Mouse (Mus musculus): ENCODE measurements around the gene Taf3.

GRCm38 (mm10) chr2:9877326-9877690 lies 171.1 kb downstream of the Taf3 start:
- TF ChIP-seq CTCF (IDR thresholded peaks at IDR 0.05; ENCODE audit: control insufficient read depth, insufficient read depth, insufficient read length) = no peak
- no peak for TF ChIP-seq USF1 (IDR thresholded peaks at IDR 0.05; ENCODE audit: low read depth)
